Mouse (Mus musculus): ENCODE results near the gene Irak3. TPM values are rescaled to one million over a fixed set of nuclear protein-coding genes. Genes with fewer than 3 reads are reported as not detected.

Gene Irak3
- polyA plus RNA-seq, 1 experiment = 0.26 TPM

DNA sequence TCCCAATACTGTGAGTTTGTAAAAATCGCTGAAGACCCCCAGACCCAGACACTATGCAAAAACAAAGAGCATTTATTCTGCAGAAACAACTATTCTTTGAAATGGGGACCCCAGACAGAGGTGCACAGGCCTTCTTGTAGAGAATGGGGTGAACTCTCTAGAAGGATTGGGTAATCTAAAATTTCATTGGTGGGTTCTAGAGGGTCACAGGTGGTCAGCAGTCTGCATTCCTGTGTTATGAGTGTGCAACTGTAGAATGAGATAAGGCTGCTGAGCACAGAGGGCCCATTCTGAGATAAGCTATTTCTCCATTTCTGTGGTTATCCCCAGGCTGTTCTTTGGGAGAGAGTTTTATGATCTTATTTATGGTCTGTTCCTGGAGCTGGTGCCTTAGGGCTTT lies 33.9 kb downstream of the Irak3 start:
- Histone ChIP-seq H3K4me2 (ENCODE audit: low read depth) (no peak overlapping the region), H3K79me2 (ENCODE audit: control insufficient read depth, insufficient read depth) (no peaks in the 10 kb centered on the region), H3K36me3 (ENCODE audit: control insufficient read depth, insufficient read depth) (no peaks in the 10 kb centered on the region), H3K27me3 (ENCODE audit: control insufficient read depth, insufficient read depth, insufficient read length) (no peaks in the 10 kb centered on the region), H3K4me3 (no peak overlapping the region), H3ac (ENCODE audit: control insufficient read depth, insufficient read length) (no peak overlapping the region)
- no peak for TF ChIP-seq USF1 (IDR thresholded peaks at IDR 0.05; ENCODE audit: low read depth)

DNA sequence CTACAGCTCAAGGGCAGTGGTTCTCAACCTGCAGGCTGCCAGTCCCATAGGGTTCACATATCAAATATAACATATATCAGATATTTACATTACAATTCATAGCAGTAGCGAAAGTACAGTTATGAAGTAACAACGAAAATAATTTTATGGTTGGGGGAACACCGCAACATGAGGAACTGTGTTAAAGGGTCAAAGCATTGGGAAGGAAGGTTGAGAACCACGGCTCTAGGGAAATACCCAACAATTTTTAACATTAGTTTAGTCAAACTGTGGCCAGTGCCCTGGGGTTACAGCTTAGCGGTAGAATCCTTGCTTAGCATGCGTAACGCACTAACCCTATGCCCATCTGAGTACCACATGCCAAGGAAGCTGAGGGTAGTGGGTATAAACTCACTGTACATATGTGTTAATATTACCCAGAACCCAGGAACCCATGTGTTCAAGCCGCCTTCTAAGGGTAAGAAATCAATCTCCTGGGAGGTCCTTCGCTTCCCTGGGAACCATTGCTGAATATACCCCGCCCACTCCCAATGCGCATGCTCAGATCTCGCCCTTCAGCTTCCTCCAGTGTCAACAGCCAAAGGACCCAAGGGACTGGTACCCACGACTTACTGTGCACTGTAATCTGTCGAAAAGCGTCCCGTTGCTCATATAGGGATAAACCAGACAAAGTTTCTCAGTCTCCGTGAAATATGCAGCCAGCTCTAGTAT lies 36.0 kb downstream of the Irak3 start:
- no peaks in the 10 kb centered on the region for H3K79me2 ChIP-seq (ENCODE audit: control insufficient read depth, insufficient read depth)
- H3K27me3 ChIP-seq (ENCODE audit: control insufficient read depth, insufficient read depth, insufficient read length) = no peaks in the 10 kb centered on the region
- H3K4me3 ChIP-seq = no peak overlapping the region
- TF ChIP-seq POLR2A (IDR thresholded peaks at IDR 0.05; ENCODE audit: insufficient read length, low read depth) (no peak), CEBPB (IDR thresholded peaks at IDR 0.05; ENCODE audit: insufficient read depth, poor library complexity, severe bottlenecking) (no peak), TCF3 (IDR thresholded peaks at IDR 0.05; ENCODE audit: insufficient read length, low read depth) (no peak), E2F4 (IDR thresholded peaks at IDR 0.05; ENCODE audit: insufficient read depth) (no peak), MYOD1 (IDR thresholded peaks at IDR 0.05; ENCODE audit: control insufficient read depth in 1 of 3, insufficient read length in 2 of 3, low read depth in 2 of 3) (no peak), MYOG (IDR thresholded peaks at IDR 0.05; ENCODE audit: control insufficient read depth in 1 of 3, insufficient read depth in 1 of 3, insufficient read length in 2 of 3, low read depth in 2 of 3) (no peak), SRF (IDR thresholded peaks at IDR 0.05; ENCODE audit: control insufficient read depth, insufficient read length, low read depth) (no peak), MAX (IDR thresholded peaks at IDR 0.05; ENCODE audit: low read depth) (no peak), REST (IDR thresholded peaks at IDR 0.05; ENCODE audit: insufficient read depth, insufficient read length) (no peak), POLR2AphosphoS2 (IDR thresholded peaks at IDR 0.05; ENCODE audit: insufficient read length, low read depth) (no peak), USF1 (IDR thresholded peaks at IDR 0.05; ENCODE audit: low read depth) (no peak), TCF12 (IDR thresholded peaks at IDR 0.05; ENCODE audit: insufficient read depth, poor library complexity, severe bottlenecking) (no peak)
- H3K36me3 ChIP-seq (ENCODE audit: control insufficient read depth, insufficient read depth) = no peaks in the 10 kb centered on the region
- no peak overlapping the region for H3ac ChIP-seq (ENCODE audit: control insufficient read depth, insufficient read length)
- no peak overlapping the region for H3K4me2 ChIP-seq (ENCODE audit: low read depth)

- Histone ChIP-seq H3ac (ENCODE audit: control insufficient read depth, insufficient read length) (no peak overlapping the region), H3K4me2 (ENCODE audit: low read depth) (no peak overlapping the region), H3K36me3 (ENCODE audit: control insufficient read depth, insufficient read depth) (no peaks in the 10 kb centered on the region), H3K79me2 (ENCODE audit: control insufficient read depth, insufficient read depth) (no peaks in the 10 kb centered on the region), H3K4me3 (no peak overlapping the region), H3K27me3 (ENCODE audit: control insufficient read depth, insufficient read depth, insufficient read length) (no peaks in the 10 kb centered on the region)
- TF ChIP-seq MAX (IDR thresholded peaks at IDR 0.05; ENCODE audit: low read depth) (no peak), POLR2AphosphoS2 (IDR thresholded peaks at IDR 0.05; ENCODE audit: insufficient read length, low read depth) (no peak), E2F4 (IDR thresholded peaks at IDR 0.05; ENCODE audit: insufficient read depth) (no peak), SRF (IDR thresholded peaks at IDR 0.05; ENCODE audit: control insufficient read depth, insufficient read length, low read depth) (no peak)
Measured at GRCm38 (mm10) chr10:120164931-120165792, 36.8 kb downstream of the Irak3 start.

DNA sequence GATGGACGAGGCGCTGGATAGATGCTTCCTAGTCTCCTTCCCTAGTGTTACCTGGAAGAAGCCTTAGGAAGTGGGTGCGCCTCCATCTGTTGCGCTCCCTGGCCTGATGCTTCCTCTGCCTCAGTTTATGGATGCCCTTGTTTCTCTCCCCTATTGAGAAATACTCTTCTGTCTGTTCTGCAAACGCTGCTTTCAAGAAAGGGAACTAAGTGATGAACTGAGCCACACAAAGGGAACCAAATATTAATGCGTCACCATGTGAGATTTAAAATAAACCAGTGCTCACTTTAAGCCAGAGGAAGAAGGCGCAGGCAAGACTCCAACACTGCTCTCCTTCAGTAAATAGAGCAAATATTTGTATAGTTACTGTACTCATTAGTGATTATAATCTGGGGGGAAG lies 38.4 kb downstream of the Irak3 start:
- no peak overlapping the region for H3K4me3 ChIP-seq
- H3K79me2 ChIP-seq (ENCODE audit: control insufficient read depth, insufficient read depth) = no peaks in the 10 kb centered on the region
- no peaks in the 10 kb centered on the region for H3K36me3 ChIP-seq (ENCODE audit: control insufficient read depth, insufficient read depth)
- H3K27me3 ChIP-seq (ENCODE audit: control insufficient read depth, insufficient read depth, insufficient read length) = no peaks in the 10 kb centered on the region
- no peak overlapping the region for H3K4me2 ChIP-seq (ENCODE audit: low read depth)
- H3ac ChIP-seq (ENCODE audit: control insufficient read depth, insufficient read length) = no peak overlapping the region
- no peak for TF ChIP-seq TCF12 (IDR thresholded peaks at IDR 0.05; ENCODE audit: insufficient read depth, poor library complexity, severe bottlenecking)
- no peak for TF ChIP-seq USF1 (IDR thresholded peaks at IDR 0.05; ENCODE audit: low read depth)
- TF ChIP-seq CEBPB (IDR thresholded peaks at IDR 0.05; ENCODE audit: insufficient read depth, poor library complexity, severe bottlenecking) = no peak

- H3K27me3 ChIP-seq (ENCODE audit: control insufficient read depth, insufficient read depth, insufficient read length) = no peaks in the 10 kb centered on the region
- H3K79me2 ChIP-seq (ENCODE audit: control insufficient read depth, insufficient read depth) = no peaks in the 10 kb centered on the region
- H3K36me3 ChIP-seq (ENCODE audit: control insufficient read depth, insufficient read depth) = no peaks in the 10 kb centered on the region
- no peak overlapping the region for H3K4me3 ChIP-seq
- TF ChIP-seq POLR2A (IDR thresholded peaks at IDR 0.05; ENCODE audit: insufficient read length, low read depth) (no peak), SRF (IDR thresholded peaks at IDR 0.05; ENCODE audit: control insufficient read depth, insufficient read length, low read depth) (no peak), CEBPB (IDR thresholded peaks at IDR 0.05; ENCODE audit: insufficient read depth, poor library complexity, severe bottlenecking) (no peak)
- no peak overlapping the region for H3ac ChIP-seq (ENCODE audit: control insufficient read depth, insufficient read length)
- no peak overlapping the region for H3K4me2 ChIP-seq (ENCODE audit: low read depth)
Measured at GRCm38 (mm10) chr10:120162840-120163239, 39.1 kb downstream of the Irak3 start.
